Mouse (Mus musculus) intestine, embryonic 15.5 days (tissue): ENCODE data around the gene Greb1. TPM values are rescaled to one million over a fixed set of nuclear protein-coding genes. Genes with fewer than 3 reads are reported as not detected.
"Not testable (repeated sequence)": the region's sequence is repeated elsewhere in the genome, so short reads cannot be mapped to it uniquely, and the experiment has no call there.

Experiments used
- ATAC-seq: fragments of 200-750 bp; cut with Nextera tagmentation; 2 replicates; pipeline ENCODE4 v1.8.0; 2017; ENCODE audit warnings: moderate TSS enrichment, moderate library complexity
- H3K27ac ChIP-seq: fragments of 300-500 bp; sonication (generic); 2 replicates; pipeline ENCODE4 v1.5.1; 2015; ENCODE audit warnings: mild to moderate bottlenecking, inconsistent platforms
- H3K27me3 ChIP-seq: fragments of 300-500 bp; sonication (generic); replicated peaks from 2 replicates; pipeline ENCODE4 v1.6.1; 2015; ENCODE audit warnings: inconsistent platforms
- H3K36me3 ChIP-seq: fragments of 300-500 bp; sonication (generic); 2 replicates; pipeline ENCODE4 v1.6.1; 2015; ENCODE audit warnings: inconsistent platforms
- H3K4me1 ChIP-seq: fragments of 300-500 bp; sonication (generic); replicated peaks from 2 replicates; pipeline ENCODE4 v1.6.1; 2015; ENCODE audit warnings: inconsistent platforms
- H3K4me2 ChIP-seq: fragments of 300-500 bp; sonication (generic); replicated peaks from 2 replicates; pipeline ENCODE4 v1.6.1; 2015; ENCODE audit warnings: mild to moderate bottlenecking, inconsistent platforms
- H3K4me3 ChIP-seq: fragments of 300-500 bp; sonication (generic); replicated peaks from 2 replicates; pipeline ENCODE4 v1.5.1; 2015; ENCODE audit warnings: inconsistent platforms
- H3K9ac ChIP-seq: fragments of 300-500 bp; sonication (generic); 2 replicates; pipeline ENCODE4 v1.6.1; 2015; ENCODE audit warnings: inconsistent platforms
- H3K9me3 ChIP-seq: fragments of 300-500 bp; sonication (generic); 2 replicates; pipeline ENCODE4 v1.6.1; 2016; ENCODE audit warnings: inconsistent platforms
- WGBS: fragments of 180-500 bp; shearing (Covaris S2); methylation state at CpG from one replicate; pipeline ENCODE4 v1.1.7; 2015; 5-methylcytosine and 5-hydroxymethylcytosine counted together
- polyA plus RNA-seq: library from polyadenylated mRNA; unstranded; fragments of >200 nt; fragmentation: Nextera tagmentation; extraction: Ambion mirVana; gene quantifications from 2 replicates; pipeline ENCODE4 v1.2.1, GENCODE M21; 2015

Greb1 gene
- polyA plus RNA-seq, 1 experiment from 2014 or later, result 5.1 TPM

DNA sequence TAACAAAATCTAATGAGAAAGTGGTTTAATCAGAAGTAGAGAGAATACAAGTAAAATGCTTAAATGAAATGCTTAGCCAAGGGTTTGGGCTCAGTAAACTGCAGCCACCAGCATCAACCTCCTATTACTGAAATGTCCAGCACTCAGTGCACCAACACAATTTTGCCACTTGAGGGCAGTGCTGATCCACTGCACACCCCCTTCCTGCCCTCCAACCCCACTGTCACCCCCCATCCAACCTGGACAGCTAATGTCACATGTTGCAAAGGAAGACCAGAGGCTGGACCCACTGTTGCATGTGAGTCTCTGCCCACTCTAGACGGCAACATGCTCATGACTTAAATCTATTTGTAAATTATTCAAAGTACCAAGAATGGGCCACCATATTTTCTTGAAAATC, 83.0 kb downstream of the Greb1 start:
- H3K9me3 ChIP-seq, result no peaks in the 10 kb centered on the region
- no peak overlapping the region for H3K27ac ChIP-seq
- 61% methylated on average over 1 of the region's 1 CpGs for WGBS
- no peak overlapping the region for H3K9ac ChIP-seq
- H3K27me3 ChIP-seq, result no peaks in the 10 kb centered on the region
- H3K4me1 ChIP-seq, result no peaks in the 10 kb centered on the region
- 0 out of 2 replicates have a peak, but pooled peaks have one; percentile 25 for ATAC-seq
- H3K36me3 ChIP-seq, result peaks cover 3% of the 10 kb centered on the region; the same call in 1 of the 2 replicates
- no peak overlapping the region for H3K4me2 ChIP-seq
- no peak overlapping the region for H3K4me3 ChIP-seq

DNA sequence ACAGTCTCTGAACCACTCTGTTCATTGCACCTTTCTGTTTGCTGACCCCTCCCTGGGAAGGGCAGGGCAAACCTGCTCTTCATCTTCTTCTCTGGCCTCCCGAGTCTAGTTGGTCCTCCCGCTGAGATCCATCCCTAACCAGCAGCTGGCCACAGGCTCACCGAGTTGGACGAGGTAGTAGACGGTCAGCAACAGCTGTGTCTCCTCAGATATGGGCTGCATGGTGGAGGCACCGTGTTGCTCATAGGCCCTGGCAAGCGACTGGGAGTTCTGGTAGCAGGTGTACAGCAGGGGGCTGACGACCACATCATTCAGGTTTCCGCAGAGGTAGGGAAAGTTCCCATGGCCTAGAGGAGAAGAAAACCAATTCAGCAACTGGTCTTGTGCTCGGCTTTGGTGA, 86.1 kb downstream of the Greb1 start:
- no peak overlapping the region for H3K9ac ChIP-seq
- H3K27ac ChIP-seq, result no peak overlapping the region
- H3K36me3 ChIP-seq, result peaks cover 3% of the 10 kb centered on the region; the same call in 1 of the 2 replicates
- ATAC-seq, result no peak
- H3K4me2 ChIP-seq, result no peak overlapping the region
- WGBS, result 73% methylated on average over 10 of the region's 10 CpGs
- H3K27me3 ChIP-seq, result no peaks in the 10 kb centered on the region
- H3K9me3 ChIP-seq, result no peaks in the 10 kb centered on the region
- no peak overlapping the region for H3K4me3 ChIP-seq
- no peaks in the 10 kb centered on the region for H3K4me1 ChIP-seq

DNA sequence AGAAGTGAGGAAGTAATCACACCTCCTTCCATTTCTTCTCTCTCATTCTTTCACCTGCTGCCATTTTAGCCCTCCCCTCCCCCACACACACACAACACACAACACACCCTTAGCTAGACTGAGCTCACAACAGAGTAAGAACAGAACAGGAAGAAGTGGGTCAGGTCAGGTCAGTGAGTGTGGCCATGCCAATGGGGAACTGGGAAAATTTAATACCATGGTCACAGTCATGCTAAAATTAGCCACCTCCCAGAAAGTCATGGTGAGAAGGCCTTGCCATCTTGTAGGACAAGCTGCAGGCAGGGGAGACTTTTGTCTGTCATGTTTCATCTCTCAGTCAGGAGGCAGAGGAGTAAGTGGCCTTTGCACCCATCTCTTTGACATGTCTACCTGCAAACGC, 102.0 kb downstream of the Greb1 start:
- 84% methylated on average over 1 of the region's 1 CpGs for WGBS
- Histone ChIP-seq H3K9me3 (no peaks in the 10 kb centered on the region), H3K27me3 (no peaks in the 10 kb centered on the region), H3K36me3 (no peaks in the 10 kb centered on the region), H3K4me1 (no peaks in the 10 kb centered on the region), H3K27ac (no peak overlapping the region), H3K4me3 (no peak overlapping the region), H3K4me2 (no peak overlapping the region), H3K9ac (no peak overlapping the region)
- no peak for ATAC-seq

DNA sequence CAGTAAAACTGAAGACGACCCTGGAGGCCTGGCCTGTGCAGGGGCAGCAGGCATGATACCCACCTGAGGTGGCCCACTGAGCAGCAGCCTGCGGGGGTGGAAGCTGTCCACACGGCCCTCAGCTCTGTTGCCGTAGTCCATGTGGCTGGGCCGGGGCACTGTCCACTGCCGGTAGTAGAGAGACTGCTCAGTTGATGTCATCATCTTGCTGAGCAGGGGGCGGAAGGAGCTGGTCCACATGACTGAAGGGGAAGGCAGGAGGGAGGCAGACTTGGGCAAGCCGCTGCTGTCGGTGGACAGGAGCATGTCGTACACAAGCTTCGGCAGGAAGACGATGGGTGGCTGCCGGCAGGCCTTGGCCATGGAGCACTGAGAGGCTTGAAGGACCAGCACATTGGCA, 104.5 kb downstream of the Greb1 start:
- WGBS, result 90% methylated on average over 13 of the region's 13 CpGs
- no peaks in the 10 kb centered on the region for H3K4me1 ChIP-seq
- no peaks in the 10 kb centered on the region for H3K27me3 ChIP-seq
- no peaks in the 10 kb centered on the region for H3K9me3 ChIP-seq
- H3K36me3 ChIP-seq, result no peaks in the 10 kb centered on the region
- no peak overlapping the region for H3K27ac ChIP-seq
- no peak for ATAC-seq
- H3K4me2 ChIP-seq, result no peak overlapping the region
- no peak overlapping the region for H3K4me3 ChIP-seq
- no peak overlapping the region for H3K9ac ChIP-seq

DNA sequence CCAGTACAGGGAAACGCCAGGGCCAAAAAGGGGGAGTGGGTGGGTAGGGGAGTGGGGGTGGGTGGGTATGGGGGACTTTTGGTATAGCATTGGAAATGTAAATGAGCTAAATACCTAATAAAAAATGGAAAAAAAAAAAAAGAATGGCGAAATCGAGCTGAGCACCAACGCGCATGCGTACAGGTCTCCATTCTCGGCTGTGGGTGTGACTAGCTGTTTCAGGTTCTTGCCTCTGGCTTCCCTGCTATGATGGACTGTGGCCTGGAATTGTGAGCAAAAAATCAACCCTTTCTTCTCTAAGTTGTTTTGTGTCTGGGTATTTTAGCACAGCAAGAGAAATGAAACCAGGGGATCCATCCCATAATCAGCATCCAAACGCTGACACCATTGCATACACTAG, 105.4 kb downstream of the Greb1 start:
- ATAC-seq, H3K36me3 ChIP-seq, H3K4me2 ChIP-seq, H3K9me3 ChIP-seq, H3K9ac ChIP-seq, H3K27ac ChIP-seq, H3K4me3 ChIP-seq, H3K4me1 ChIP-seq, H3K27me3 ChIP-seq: not testable (repeated sequence)
- WGBS, result 96% methylated on average over 7 of the region's 8 CpGs

DNA sequence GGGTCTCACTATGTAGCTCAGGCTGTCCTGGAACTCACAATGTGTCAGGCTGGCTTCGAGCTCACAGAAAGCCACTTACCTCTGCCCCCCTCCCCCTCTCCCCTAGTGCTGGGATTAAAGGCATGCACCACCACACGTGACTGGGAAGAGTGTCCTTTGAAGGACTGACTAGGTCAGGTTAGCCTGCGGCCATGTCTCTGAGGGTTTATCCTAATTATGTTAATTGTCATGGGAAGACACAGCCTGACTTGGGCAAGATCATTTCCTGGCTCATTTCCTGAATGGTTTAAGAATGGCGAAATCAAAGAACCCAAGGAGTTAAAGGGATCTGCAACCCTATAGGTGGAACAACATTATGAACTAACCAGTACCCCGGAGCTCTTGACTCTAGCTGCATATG, 105.9 kb downstream of the Greb1 start:
- H3K4me1 ChIP-seq, result no peaks in the 10 kb centered on the region
- 72% methylated on average over 5 of the region's 5 CpGs for WGBS
- H3K4me3 ChIP-seq, result no peak overlapping the region
- H3K9me3 ChIP-seq, result no peaks in the 10 kb centered on the region
- ATAC-seq, result no peak
- no peaks in the 10 kb centered on the region for H3K27me3 ChIP-seq
- H3K9ac ChIP-seq, result no peak overlapping the region
- no peak overlapping the region for H3K4me2 ChIP-seq
- no peak overlapping the region for H3K27ac ChIP-seq
- H3K36me3 ChIP-seq, result no peaks in the 10 kb centered on the region

DNA sequence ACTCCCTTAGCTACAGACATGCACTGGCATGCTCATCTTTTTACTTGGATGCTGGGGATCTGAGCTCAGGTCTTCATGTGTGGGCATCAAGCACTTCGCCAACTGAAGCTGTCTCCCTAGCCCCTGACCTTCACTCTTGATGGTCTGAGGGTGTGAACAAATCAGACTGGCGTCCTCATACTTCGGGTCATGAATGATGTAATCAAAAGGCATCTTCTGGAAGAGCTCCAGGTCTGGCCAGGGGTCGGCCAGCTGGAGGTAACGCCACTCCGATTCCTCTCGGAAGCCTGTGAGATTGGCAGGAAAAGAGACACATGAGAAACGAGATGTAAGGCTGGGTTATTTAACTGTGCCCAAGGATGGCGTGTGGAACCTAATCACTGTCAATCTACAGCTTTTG, 110.1 kb downstream of the Greb1 start:
- H3K27ac ChIP-seq, result no peak overlapping the region
- no peaks in the 10 kb centered on the region for H3K9me3 ChIP-seq
- no peak overlapping the region for H3K4me3 ChIP-seq
- ATAC-seq, result no peak
- 87% methylated on average over 9 of the region's 9 CpGs for WGBS
- H3K4me2 ChIP-seq, result no peak overlapping the region
- H3K27me3 ChIP-seq, result no peaks in the 10 kb centered on the region
- peaks cover 3% of the 10 kb centered on the region; the same call in 1 of the 2 replicates for H3K36me3 ChIP-seq
- no peaks in the 10 kb centered on the region for H3K4me1 ChIP-seq
- no peak overlapping the region for H3K9ac ChIP-seq

DNA sequence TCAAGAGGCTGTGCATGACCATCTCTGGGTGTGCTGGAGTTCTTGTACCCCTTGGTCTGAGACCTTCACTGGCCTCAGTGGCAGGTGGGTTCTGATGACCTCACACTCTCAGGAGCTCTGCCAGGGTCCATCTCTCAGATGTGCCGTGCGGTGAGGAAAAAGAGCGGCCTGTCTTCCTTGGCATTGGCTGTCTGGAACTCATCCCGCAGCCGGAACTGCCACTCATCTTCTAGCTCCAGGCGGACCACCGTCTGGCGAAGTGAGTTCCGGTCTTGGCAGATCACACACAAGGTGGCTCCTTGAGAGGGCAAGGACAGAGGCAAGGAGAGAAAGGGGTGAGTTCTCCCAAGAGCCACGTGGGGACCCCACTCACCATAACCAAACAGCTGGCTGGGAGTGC, 128.4 kb downstream of the Greb1 start:
- no peak overlapping the region for H3K4me2 ChIP-seq
- H3K36me3 ChIP-seq, result no peaks in the 10 kb centered on the region; the same call in 1 of the 2 replicates
- H3K9ac ChIP-seq, result no peak overlapping the region
- no peaks in the 10 kb centered on the region for H3K4me1 ChIP-seq
- no peak overlapping the region for H3K4me3 ChIP-seq
- 91% methylated on average over 10 of the region's 10 CpGs for WGBS
- no peaks in the 10 kb centered on the region for H3K27me3 ChIP-seq
- ATAC-seq, result no peak
- H3K9me3 ChIP-seq, result no peaks in the 10 kb centered on the region; the same call in 1 of the 2 replicates
- H3K27ac ChIP-seq, result no peak overlapping the region

DNA sequence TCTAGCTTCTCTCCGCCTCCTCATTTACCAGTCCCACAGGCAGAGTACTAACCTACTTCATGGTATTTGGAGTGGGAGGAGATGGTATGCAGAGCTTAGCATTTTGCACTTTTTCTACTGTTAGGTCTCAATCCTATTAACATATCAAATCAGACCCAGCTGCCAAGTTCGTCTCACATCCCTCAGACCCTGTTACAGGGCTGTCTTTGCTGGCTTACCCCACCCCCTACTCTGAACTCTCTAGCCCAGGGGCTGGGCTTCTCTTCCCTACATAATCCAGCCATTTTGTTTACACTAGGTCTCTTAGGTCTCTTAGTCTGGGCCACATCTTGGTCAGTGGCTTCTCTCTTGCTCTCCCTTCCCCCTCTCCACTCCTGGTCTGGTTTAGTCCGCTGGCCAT, 131.5 kb downstream of the Greb1 start:
- H3K4me3 ChIP-seq, result no peak overlapping the region
- no peak overlapping the region for H3K9ac ChIP-seq
- H3K4me2 ChIP-seq, result no peak overlapping the region
- no peaks in the 10 kb centered on the region for H3K4me1 ChIP-seq
- H3K27me3 ChIP-seq, result no peaks in the 10 kb centered on the region
- ATAC-seq, result no peak
- WGBS, result 76% methylated on average over 3 of the region's 3 CpGs
- H3K9me3 ChIP-seq, result no peaks in the 10 kb centered on the region; the same call in 1 of the 2 replicates
- H3K27ac ChIP-seq, result no peak overlapping the region
- no peaks in the 10 kb centered on the region for H3K36me3 ChIP-seq

DNA sequence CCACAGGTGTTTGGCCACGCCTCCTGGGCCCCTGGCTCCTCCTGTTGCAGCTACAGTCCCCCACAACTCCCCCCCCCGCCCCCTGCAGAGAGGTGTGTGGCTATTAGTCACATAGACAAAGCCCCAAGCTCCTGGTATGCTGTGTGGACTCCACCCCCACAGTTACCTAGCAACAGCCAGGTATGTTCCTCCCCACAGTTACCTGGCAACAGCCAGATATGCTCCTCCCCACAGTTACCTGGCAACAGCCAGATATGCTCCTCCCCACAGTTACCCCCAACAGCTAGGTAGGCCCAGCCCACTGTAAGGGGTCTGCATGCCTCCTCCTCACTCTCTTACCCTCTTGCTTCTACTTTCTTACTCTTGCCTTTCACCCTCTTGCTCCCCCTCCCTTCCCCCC, 135.7 kb downstream of the Greb1 start:
- Histone ChIP-seq H3K4me3 (no peak overlapping the region), H3K4me2 (no peak overlapping the region), H3K4me1 (no peaks in the 10 kb centered on the region), H3K9me3 (no peaks in the 10 kb centered on the region), H3K27ac (no peak overlapping the region), H3K9ac (no peak overlapping the region), H3K27me3 (no peaks in the 10 kb centered on the region), H3K36me3 (no peaks in the 10 kb centered on the region)
- WGBS, result 10% methylated on average over 2 of the region's 2 CpGs
- peak; percentile 56 for ATAC-seq

DNA sequence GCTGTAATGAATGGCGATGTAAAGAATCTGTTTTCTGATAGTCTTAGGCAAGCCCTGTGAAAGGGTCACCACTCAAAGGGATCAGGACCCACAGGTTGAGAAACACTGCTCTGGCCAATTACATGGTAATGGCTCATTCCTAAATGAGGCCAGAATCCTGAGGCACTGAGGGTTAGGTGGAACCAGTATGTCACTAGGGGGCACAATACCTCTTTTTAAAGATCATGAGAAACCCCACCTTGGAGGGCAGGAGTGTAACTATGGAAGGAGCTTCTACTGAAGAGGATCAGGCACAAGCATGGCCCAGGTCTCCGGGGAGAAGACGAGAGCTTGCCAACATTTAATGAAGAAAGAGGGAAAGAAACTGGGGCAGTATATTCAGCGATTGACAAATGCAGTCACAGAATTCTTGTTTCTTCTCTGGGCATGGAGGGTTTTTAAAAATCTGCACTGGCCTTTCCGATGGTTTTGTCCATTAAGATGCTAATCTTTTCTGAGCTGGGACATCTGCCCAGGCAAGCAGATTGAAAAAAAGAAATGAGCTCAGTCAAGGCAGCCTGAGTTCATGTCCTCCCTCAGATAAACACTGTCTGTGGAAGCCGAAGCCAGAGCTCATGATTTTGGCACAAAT, 137.6 kb downstream of the Greb1 start:
- H3K9me3 ChIP-seq, result no peaks in the 10 kb centered on the region
- ATAC-seq, result peak; percentile 17
- H3K4me1 ChIP-seq, result no peaks in the 10 kb centered on the region
- H3K4me2 ChIP-seq, result no peak overlapping the region
- no peak overlapping the region for H3K4me3 ChIP-seq
- H3K27ac ChIP-seq, result peak overlapping the region; percentile 36
- WGBS, result 61% methylated on average over 6 of the region's 6 CpGs
- no peaks in the 10 kb centered on the region for H3K27me3 ChIP-seq
- H3K9ac ChIP-seq, result no peak overlapping the region
- no peaks in the 10 kb centered on the region for H3K36me3 ChIP-seq

DNA sequence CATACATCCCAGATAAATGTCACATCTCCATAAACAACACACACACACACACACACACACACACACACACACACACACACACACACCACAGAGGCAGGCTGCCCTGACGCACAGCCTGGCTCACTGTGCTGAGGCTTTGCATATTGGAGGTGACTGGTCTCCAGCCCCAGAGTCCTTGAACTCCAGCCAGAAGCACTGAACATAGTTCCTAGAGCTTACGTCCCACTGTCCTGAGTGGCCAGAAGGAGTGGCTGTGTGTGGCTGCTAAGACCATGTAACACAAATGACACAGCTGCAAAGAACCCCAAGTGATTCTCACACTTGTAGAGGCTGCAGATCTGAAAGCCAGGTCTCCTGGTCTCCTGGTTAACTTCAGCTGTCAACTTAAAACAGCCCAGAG, 138.8 kb downstream of the Greb1 start:
- Histone ChIP-seq H3K4me1 (no peaks in the 10 kb centered on the region), H3K9ac (no peak overlapping the region), H3K4me2 (no peak overlapping the region), H3K27me3 (no peaks in the 10 kb centered on the region), H3K4me3 (no peak overlapping the region), H3K36me3 (no peaks in the 10 kb centered on the region), H3K9me3 (no peaks in the 10 kb centered on the region), H3K27ac (no peak overlapping the region)
- 57% methylated on average over 2 of the region's 2 CpGs for WGBS
- ATAC-seq, result 0 out of 2 replicates have a peak, but pooled peaks have one; percentile 9

DNA sequence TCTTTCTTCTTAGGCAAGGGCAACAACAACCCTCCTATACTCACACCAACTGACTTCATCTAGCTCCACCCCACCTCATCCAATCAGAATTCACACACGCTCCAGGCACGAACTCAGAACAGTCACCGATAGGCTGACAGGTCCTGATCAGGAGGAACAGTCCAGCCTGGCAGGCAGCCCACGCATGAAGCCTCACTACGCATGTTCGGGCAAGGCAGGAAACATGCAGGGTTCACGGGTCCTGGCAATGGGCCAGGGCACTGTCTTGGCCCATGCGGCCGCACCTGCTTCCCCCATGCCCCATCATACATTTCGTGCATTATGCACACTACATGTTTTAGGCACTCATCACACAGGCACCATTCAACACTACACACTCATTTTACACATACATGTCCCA, 139.2 kb downstream of the Greb1 start:
- Histone ChIP-seq H3K27ac (no peak overlapping the region), H3K27me3 (no peaks in the 10 kb centered on the region), H3K9me3 (no peaks in the 10 kb centered on the region), H3K4me1 (no peaks in the 10 kb centered on the region), H3K4me3 (no peak overlapping the region), H3K9ac (no peak overlapping the region), H3K36me3 (no peaks in the 10 kb centered on the region), H3K4me2 (no peak overlapping the region)
- 83% methylated on average over 10 of the region's 10 CpGs for WGBS
- ATAC-seq, result no peak
